Mouse (Mus musculus): ENCODE results near the gene Fut11. TPM values are rescaled to one million over a fixed set of nuclear protein-coding genes. Genes with fewer than 3 reads are reported as not detected.

The Fut11 gene
- polyA plus RNA-seq, 1 experiment from 2014 or later = 20.5 TPM

DNA sequence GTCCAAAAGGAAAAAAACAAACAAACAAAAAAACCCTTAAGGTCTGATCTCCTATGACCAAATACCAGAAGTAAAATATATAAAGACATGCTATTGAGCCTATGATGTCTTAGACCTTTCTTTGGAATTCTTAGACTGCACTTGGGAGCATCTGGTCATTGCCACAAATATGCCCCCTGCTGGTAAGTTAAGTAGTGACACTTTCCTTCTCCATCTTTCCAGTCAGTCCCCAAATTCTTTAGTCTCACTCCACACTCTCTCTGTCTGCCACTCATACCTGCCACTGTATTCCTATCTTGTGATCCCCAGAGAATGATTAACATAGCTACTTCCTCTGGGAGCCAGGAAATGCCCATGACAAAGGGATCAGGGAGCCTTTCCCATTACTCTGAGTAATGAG, 36.4 kb upstream of the Fut11 start:
- no peak for ATAC-seq (replicated peaks; ENCODE audit: extremely low read depth, insufficient read depth, low FRiP score)
- Histone ChIP-seq H3K9ac (ENCODE audit: low read length) (no peak overlapping the region), H3K4me3 (ENCODE audit: low read length) (no peak overlapping the region), H3K4me1 (ENCODE audit: control insufficient read depth, insufficient read depth, low read length) (peaks cover 27% of the 10 kb centered on the region), H3K27me3 (ENCODE audit: control insufficient read depth, insufficient read depth, low read length) (no peaks in the 10 kb centered on the region), H3K27ac (ENCODE audit: low read length) (peak overlapping the region; percentile 48; the same call in 1 of the 2 replicates), H3K9me3 (replicated peaks; ENCODE audit: control insufficient read depth, low read length) (no peaks in the 10 kb centered on the region), H3K36me3 (ENCODE audit: control insufficient read depth, insufficient read depth) (no peaks in the 10 kb centered on the region), H3K4me2 (ENCODE audit: low read depth, low read length) (no peak overlapping the region)

DNA sequence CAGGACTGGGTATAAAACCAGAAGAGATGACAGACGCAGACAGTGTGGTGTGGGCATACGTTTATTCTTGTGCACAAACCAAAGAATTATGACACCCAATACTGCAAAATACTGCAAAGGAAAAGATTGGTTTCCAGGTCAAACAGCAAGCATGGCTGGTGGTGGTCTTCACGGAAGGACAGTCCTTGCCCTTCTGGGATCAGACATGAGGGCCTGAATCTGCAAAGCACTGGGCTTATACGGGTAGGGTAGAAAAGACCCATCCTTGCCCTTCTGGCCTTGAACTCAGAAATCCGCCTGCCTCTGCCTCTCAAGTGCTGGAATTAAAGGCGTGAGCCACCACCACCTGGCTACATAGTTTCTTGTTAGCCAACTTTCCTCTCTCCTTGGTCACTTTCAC, 35.9 kb upstream of the Fut11 start:
- H3K27me3 ChIP-seq (ENCODE audit: control insufficient read depth, insufficient read depth, low read length) = no peaks in the 10 kb centered on the region
- no peak overlapping the region for H3K4me3 ChIP-seq (ENCODE audit: low read length)
- no peaks in the 10 kb centered on the region for H3K9me3 ChIP-seq (replicated peaks; ENCODE audit: control insufficient read depth, low read length)
- no peak overlapping the region for H3K4me2 ChIP-seq (ENCODE audit: low read depth, low read length)
- no peak overlapping the region for H3K9ac ChIP-seq (ENCODE audit: low read length)
- no peak overlapping the region for H3K27ac ChIP-seq (ENCODE audit: low read length)
- peaks cover 27% of the 10 kb centered on the region for H3K4me1 ChIP-seq (ENCODE audit: control insufficient read depth, insufficient read depth, low read length)
- ATAC-seq (replicated peaks; ENCODE audit: extremely low read depth, insufficient read depth, low FRiP score) = no peak
- WGBS = 64% methylated on average over 6 of the region's 6 CpGs
- no peaks in the 10 kb centered on the region for H3K36me3 ChIP-seq (ENCODE audit: control insufficient read depth, insufficient read depth)

- Histone ChIP-seq H3K4me3 (ENCODE audit: low read length) (no peak overlapping the region; the same call in 1 of the 2 replicates), H3K27ac (ENCODE audit: low read length) (peak overlapping the region; percentile 43; the same call in 1 of the 2 replicates), H3K9ac (ENCODE audit: low read length) (peak overlapping the region; percentile 76), H3K4me1 (ENCODE audit: control insufficient read depth, insufficient read depth, low read length) (peaks cover 27% of the 10 kb centered on the region), H3K27me3 (ENCODE audit: control insufficient read depth, insufficient read depth, low read length) (no peaks in the 10 kb centered on the region), H3K9me3 (replicated peaks; ENCODE audit: control insufficient read depth, low read length) (no peaks in the 10 kb centered on the region), H3K4me2 (ENCODE audit: low read depth, low read length) (peak overlapping the region; percentile 90), H3K36me3 (ENCODE audit: control insufficient read depth, insufficient read depth) (no peaks in the 10 kb centered on the region)
- no peak for ATAC-seq (replicated peaks; ENCODE audit: extremely low read depth, insufficient read depth, low FRiP score)
- WGBS = 94% methylated on average over 7 of the region's 7 CpGs
Observed at GRCm38 (mm10) chr14:20659687-20660086, 35.1 kb upstream of the Fut11 start.

GRCm38 (mm10) chr14:20660827-20661660, 33.7 kb upstream of the Fut11 start:
- Histone ChIP-seq H3K4me1 (ENCODE audit: control insufficient read depth, insufficient read depth, low read length) (peaks cover 28% of the 10 kb centered on the region), H3K9ac (ENCODE audit: low read length) (peak overlapping the region; percentile 77), H3K27me3 (ENCODE audit: control insufficient read depth, insufficient read depth, low read length) (no peaks in the 10 kb centered on the region), H3K36me3 (ENCODE audit: control insufficient read depth, insufficient read depth) (no peaks in the 10 kb centered on the region), H3K9me3 (replicated peaks; ENCODE audit: control insufficient read depth, low read length) (no peaks in the 10 kb centered on the region), H3K4me3 (ENCODE audit: low read length) (peak overlapping the region; percentile 72), H3K27ac (ENCODE audit: low read length) (peak overlapping the region; percentile 94), H3K4me2 (ENCODE audit: low read depth, low read length) (peak overlapping the region; percentile 90)
- 1% methylated on average over 52 of the region's 52 CpGs for WGBS
- peak; percentile 61 for ATAC-seq (replicated peaks; ENCODE audit: extremely low read depth, insufficient read depth, low FRiP score)

GRCm38 (mm10) chr14:20661661-20662331, 33.0 kb upstream of the Fut11 start:
- Histone ChIP-seq H3K4me3 (ENCODE audit: low read length) (peak overlapping the region; percentile 72), H3K27ac (ENCODE audit: low read length) (peak overlapping the region; percentile 94), H3K9me3 (replicated peaks; ENCODE audit: control insufficient read depth, low read length) (no peaks in the 10 kb centered on the region), H3K36me3 (ENCODE audit: control insufficient read depth, insufficient read depth) (no peaks in the 10 kb centered on the region), H3K9ac (ENCODE audit: low read length) (peak overlapping the region; percentile 77), H3K4me1 (ENCODE audit: control insufficient read depth, insufficient read depth, low read length) (peaks cover 27% of the 10 kb centered on the region), H3K4me2 (ENCODE audit: low read depth, low read length) (peak overlapping the region; percentile 90), H3K27me3 (ENCODE audit: control insufficient read depth, insufficient read depth, low read length) (no peaks in the 10 kb centered on the region)
- 9% methylated on average over 19 of the region's 19 CpGs for WGBS
- ATAC-seq (replicated peaks; ENCODE audit: extremely low read depth, insufficient read depth, low FRiP score) = peak; percentile 2; the same call in 1 of the 2 replicates

- no peaks in the 10 kb centered on the region for H3K27me3 ChIP-seq (ENCODE audit: control insufficient read depth, insufficient read depth, low read length)
- H3K4me3 ChIP-seq (ENCODE audit: low read length) = peak overlapping the region; percentile 72
- H3K4me2 ChIP-seq (ENCODE audit: low read depth, low read length) = peak overlapping the region; percentile 90
- H3K36me3 ChIP-seq (ENCODE audit: control insufficient read depth, insufficient read depth) = no peaks in the 10 kb centered on the region
- peak overlapping the region; percentile 94 for H3K27ac ChIP-seq (ENCODE audit: low read length)
- WGBS = 38% methylated on average over 3 of the region's 3 CpGs
- H3K9me3 ChIP-seq (replicated peaks; ENCODE audit: control insufficient read depth, low read length) = no peaks in the 10 kb centered on the region
- peak overlapping the region; percentile 77 for H3K9ac ChIP-seq (ENCODE audit: low read length)
- H3K4me1 ChIP-seq (ENCODE audit: control insufficient read depth, insufficient read depth, low read length) = peaks cover 27% of the 10 kb centered on the region
- no peak for ATAC-seq (replicated peaks; ENCODE audit: extremely low read depth, insufficient read depth, low FRiP score)
Observed at GRCm38 (mm10) chr14:20662740-20663139, 32.0 kb upstream of the Fut11 start.

DNA sequence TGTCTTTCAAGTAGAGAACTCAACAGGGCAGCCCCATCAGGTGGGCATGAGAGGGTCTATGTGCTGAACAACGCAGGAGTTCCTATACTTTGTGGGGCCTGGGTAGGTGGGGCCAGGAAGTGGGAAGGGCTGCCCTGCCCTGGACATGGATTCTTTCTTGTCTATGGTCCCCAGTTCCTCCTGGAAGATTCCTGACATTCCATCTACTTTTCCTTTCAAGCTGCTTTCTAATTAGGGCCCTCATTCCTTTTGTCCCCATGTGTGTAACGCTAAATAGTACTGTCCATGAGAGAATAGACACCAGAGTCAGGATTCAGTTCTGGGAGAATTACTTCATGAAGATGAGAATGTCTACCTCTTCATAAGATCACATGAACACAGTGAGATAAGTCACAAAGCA, 31.2 kb upstream of the Fut11 start:
- H3K9ac ChIP-seq (ENCODE audit: low read length) = peak overlapping the region; percentile 77
- no peaks in the 10 kb centered on the region for H3K27me3 ChIP-seq (ENCODE audit: control insufficient read depth, insufficient read depth, low read length)
- peak overlapping the region; percentile 72 for H3K4me3 ChIP-seq (ENCODE audit: low read length)
- peak overlapping the region; percentile 90 for H3K4me2 ChIP-seq (ENCODE audit: low read depth, low read length)
- no peaks in the 10 kb centered on the region for H3K9me3 ChIP-seq (replicated peaks; ENCODE audit: control insufficient read depth, low read length)
- H3K36me3 ChIP-seq (ENCODE audit: control insufficient read depth, insufficient read depth) = no peaks in the 10 kb centered on the region
- WGBS = 20% methylated on average over 2 of the region's 2 CpGs
- peaks cover 26% of the 10 kb centered on the region for H3K4me1 ChIP-seq (ENCODE audit: control insufficient read depth, insufficient read depth, low read length)
- ATAC-seq (replicated peaks; ENCODE audit: extremely low read depth, insufficient read depth, low FRiP score) = 0 out of 2 replicates have a peak, but pooled peaks have one; percentile 3
- peak overlapping the region; percentile 94 for H3K27ac ChIP-seq (ENCODE audit: low read length)

DNA sequence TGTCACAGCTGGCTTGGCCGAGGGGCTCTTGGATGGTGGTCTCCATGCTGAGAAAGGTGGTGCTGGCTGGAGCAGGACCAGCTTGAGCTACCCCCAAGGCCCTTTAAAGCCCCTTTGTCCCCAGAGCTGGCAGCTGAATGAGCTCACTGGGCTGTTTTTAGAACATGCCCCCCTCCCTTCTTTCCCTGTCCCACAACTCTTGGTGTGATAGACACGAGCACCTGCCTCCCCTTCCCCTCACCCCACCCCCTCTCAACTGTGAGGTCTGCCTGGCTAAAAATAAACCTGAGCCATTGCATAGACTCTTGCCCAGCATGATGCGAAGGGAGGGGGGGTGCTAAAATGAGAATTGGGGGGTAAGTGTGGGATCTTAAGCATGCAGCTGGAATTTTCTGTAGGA, 30.3 kb upstream of the Fut11 start:
- Histone ChIP-seq H3K4me2 (ENCODE audit: low read depth, low read length) (peak overlapping the region; percentile 90), H3K4me1 (ENCODE audit: control insufficient read depth, insufficient read depth, low read length) (peaks cover 33% of the 10 kb centered on the region), H3K9ac (ENCODE audit: low read length) (peak overlapping the region; percentile 77), H3K9me3 (replicated peaks; ENCODE audit: control insufficient read depth, low read length) (no peaks in the 10 kb centered on the region), H3K4me3 (ENCODE audit: low read length) (peak overlapping the region; percentile 72), H3K27ac (ENCODE audit: low read length) (peak overlapping the region; percentile 94), H3K27me3 (ENCODE audit: control insufficient read depth, insufficient read depth, low read length) (no peaks in the 10 kb centered on the region), H3K36me3 (ENCODE audit: control insufficient read depth, insufficient read depth) (no peaks in the 10 kb centered on the region)
- WGBS = 27% methylated on average over 3 of the region's 3 CpGs
- peak; percentile 66 for ATAC-seq (replicated peaks; ENCODE audit: extremely low read depth, insufficient read depth, low FRiP score)

DNA sequence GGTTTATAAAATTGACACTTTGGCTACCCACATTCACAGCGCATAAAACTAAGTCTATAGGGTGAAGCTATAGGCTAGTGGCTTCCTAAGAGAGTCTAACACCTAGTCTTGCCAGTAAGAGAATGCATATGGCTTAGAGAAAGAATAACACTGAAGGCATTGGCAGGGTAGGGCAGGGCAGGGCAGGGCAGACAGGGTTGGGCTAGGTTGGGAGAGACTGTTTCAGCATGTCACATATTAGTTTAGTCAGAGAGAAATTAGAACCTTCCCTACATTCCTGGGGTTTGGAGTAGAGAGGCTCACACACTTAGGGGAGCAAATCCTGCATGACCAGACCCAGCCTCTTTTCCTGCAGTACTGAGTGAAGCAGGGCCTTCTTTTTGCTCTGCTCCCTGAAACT, 27.3 kb upstream of the Fut11 start:
- peak overlapping the region; percentile 90 for H3K4me2 ChIP-seq (ENCODE audit: low read depth, low read length)
- H3K9ac ChIP-seq (ENCODE audit: low read length) = peak overlapping the region; percentile 81
- H3K36me3 ChIP-seq (ENCODE audit: control insufficient read depth, insufficient read depth) = no peaks in the 10 kb centered on the region
- 63% methylated on average over 1 of the region's 1 CpGs for WGBS
- no peak for ATAC-seq (replicated peaks; ENCODE audit: extremely low read depth, insufficient read depth, low FRiP score)
- no peaks in the 10 kb centered on the region for H3K27me3 ChIP-seq (ENCODE audit: control insufficient read depth, insufficient read depth, low read length)
- peak overlapping the region; percentile 92 for H3K27ac ChIP-seq (ENCODE audit: low read length)
- peaks cover 18% of the 10 kb centered on the region for H3K4me1 ChIP-seq (ENCODE audit: control insufficient read depth, insufficient read depth, low read length)
- H3K9me3 ChIP-seq (replicated peaks; ENCODE audit: control insufficient read depth, low read length) = no peaks in the 10 kb centered on the region
- H3K4me3 ChIP-seq (ENCODE audit: low read length) = peak overlapping the region; percentile 53
